Mouse (Mus musculus) urinary bladder, postnatal 14 days (tissue): ENCODE measurements around the gene Qrich1.

Source experiments
- DNase-seq: peaks from one replicate; pipeline ENCODE4 v3.0.0; 2021; ENCODE audit warnings: low spot score

The Qrich1 gene

GRCm38 (mm10) chr9:108492043-108492750, 24.4 kb upstream of the Qrich1 start:
- DNase-seq: peak; percentile 26

- no peak for DNase-seq
These were observed 23.4 kb upstream of the Qrich1 start for GRCm38 (mm10) chr9:108493246-108493645.

- DNase-seq: no peak
These were observed 22.3 kb upstream of the Qrich1 start for GRCm38 (mm10) chr9:108494146-108494825.

DNA sequence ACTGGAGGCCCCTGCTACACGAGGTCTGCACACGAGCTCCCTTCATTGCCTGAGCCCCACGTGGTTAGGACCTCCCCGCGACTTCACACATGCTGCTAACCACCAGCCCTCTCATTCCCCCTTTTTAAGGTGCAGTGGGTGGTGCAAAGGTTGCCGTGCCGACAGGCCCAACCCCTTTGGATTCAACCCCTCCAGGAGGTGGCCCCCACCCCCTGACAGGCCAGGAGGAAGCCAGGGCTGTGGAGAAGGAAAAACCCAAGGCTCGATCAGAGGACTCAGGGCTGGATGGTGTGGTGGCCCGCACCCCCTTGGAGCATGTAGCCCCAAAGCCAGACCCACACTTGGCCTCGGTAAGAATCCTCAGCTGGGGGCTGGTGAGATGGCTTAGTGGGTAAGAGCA, 21.7 kb upstream of the Qrich1 start:
- no peak for DNase-seq

DNA sequence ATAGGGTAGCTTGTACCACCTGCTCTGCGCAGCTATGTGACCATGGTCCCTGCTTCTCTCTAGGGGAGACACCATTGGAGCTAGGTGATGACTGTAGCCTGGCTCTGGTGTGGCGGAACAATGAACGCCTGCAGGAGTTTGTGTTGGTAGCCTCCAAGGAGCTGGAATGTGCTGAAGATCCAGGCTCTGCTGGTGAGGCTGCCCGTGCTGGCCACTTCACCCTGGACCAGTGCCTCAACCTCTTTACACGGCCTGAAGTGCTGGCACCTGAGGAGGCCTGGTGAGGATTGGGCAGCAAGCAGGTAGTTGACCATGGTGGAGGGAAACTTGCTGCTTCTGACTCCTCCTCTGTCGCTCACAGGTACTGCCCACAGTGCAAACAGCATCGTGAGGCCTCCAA, 17.4 kb upstream of the Qrich1 start:
- no peak for DNase-seq

- DNase-seq: no peak
These were observed 16.7 kb upstream of the Qrich1 start for GRCm38 (mm10) chr9:108499943-108500342.

DNA sequence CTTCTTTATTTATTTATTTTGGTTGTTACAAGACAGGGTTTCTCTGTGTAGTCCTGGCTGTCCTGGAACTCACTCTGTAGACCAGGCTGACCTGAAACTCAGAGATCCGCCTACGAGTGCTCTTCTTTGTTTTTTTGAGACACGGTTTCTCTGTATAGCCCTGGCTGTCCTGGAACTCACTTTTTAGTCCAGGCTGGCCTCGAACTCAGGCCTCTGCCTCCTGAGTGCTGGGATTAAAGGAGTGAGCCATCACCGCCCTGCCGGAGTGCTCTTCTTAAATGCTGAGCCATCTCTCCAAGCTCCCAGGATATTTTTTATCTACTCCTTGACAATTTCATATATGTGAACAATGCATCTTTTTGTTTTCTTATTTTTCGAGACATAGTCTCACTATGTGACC, 9.7 kb upstream of the Qrich1 start:
- no peak for DNase-seq

GRCm38 (mm10) chr9:108507619-108508434, 8.8 kb upstream of the Qrich1 start, which contains the start of gene Qars:
TSS of gene Qars (plus strand) at chr9:108507706.
- DNase-seq: peak; percentile 97

GRCm38 (mm10) chr9:108508776-108509175, 7.8 kb upstream of the Qrich1 start:
- no peak for DNase-seq

- DNase-seq: peak; percentile 85
These were observed 786 bp downstream of the Qrich1 start for GRCm38 (mm10) chr9:108517253-108517930.

DNA sequence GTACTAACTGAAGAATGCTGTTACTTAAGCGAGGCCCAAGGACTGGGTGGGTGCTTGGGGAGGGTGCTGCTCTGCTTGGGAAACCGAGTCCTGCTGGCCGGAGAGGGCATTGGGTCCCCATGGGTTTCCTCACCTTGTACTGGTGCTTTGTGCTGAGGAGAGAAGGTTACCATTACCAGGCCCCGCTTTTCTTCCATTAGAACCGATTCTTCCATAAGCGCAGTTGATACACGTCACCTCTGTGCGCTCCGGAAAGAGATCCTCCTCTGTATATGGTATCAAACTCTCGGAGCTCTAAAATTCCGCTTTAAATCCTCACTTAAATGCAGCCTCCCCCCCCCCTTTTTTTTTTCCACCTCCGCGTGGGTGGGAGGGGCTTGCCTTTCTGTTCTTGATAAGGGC, 1.3 kb downstream of the Qrich1 start:
- DNase-seq: peak; percentile 31

DNA sequence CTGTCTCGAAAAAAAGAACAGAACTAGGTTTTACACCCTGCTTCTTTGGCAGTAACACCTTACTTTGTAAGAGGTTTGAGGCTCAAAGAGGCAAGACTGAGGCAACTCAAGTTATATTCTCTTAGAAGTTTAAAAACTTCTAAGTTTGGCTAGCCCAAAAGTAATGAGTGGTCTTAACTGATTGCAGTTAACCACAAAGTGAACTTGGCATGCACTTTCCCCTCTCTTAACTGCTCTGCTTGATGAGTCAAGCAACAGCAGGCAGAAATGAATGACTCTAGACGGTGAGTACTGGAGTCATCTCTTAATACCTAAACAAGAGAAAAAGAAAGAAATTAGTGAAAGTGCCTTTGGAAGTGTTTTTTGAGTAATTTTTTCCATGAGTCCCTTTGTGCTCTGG, 5.0 kb downstream of the Qrich1 start:
- no peak for DNase-seq

GRCm38 (mm10) chr9:108523341-108523740, 6.7 kb downstream of the Qrich1 start:
- DNase-seq: no peak

DNA sequence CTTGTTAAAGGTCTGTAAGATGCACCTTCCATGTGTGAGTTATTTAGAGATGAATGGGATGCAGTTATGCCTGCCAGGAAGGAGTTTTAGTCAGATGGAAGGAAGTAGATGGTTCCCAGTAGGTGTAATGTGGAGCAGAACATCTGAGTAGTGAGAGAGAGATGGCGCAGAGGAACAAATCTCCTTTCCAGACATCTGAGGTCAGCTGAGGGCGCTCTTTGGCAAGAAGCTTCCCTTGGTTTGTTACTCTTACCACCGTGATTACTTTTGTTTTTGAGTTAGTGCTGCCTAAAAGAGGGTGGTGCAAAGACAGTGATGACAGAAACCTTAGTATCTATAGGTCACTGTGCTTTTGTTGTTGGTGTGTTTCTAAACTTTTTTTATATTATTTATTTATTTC, 8.8 kb downstream of the Qrich1 start:
- no peak for DNase-seq

DNA sequence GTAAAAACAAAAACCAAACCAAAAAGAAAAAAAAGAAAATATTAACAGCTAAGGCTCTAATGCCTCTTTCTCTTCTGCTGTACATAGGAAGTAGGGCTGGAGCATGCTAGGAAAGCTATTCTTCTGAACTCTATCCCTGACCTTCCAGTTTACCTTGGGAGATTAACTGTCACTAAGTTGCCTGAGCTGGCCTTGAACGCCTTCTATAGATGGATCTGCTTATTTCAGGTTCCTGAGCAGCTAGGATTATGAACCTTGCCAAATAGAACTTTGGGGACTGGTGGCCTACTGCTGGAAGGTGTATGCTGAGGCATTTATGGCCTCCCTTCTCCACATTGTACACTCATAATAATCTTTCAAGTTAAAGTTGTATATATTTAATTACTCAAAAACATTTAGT, 14.3 kb downstream of the Qrich1 start:
- no peak for DNase-seq

DNA sequence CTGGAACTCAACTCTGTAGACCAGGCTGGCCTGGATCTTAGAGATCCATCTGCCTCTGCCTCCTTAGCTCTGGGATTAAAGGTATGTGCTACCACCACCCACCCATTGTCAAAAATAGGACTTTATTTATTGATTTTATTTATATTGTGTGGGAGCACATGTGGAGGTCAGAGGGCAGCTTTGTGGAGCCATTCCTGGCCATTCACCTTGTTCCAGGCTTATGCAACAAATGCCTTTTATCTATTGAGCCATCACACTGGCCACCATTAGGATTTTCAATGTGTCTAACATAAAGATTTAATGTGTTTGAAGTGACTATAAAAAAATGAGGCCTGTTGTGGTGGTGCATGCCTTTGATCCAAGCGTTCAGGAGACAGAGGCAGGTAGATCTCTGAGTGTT, 14.9 kb downstream of the Qrich1 start:
- no peak for DNase-seq

DNA sequence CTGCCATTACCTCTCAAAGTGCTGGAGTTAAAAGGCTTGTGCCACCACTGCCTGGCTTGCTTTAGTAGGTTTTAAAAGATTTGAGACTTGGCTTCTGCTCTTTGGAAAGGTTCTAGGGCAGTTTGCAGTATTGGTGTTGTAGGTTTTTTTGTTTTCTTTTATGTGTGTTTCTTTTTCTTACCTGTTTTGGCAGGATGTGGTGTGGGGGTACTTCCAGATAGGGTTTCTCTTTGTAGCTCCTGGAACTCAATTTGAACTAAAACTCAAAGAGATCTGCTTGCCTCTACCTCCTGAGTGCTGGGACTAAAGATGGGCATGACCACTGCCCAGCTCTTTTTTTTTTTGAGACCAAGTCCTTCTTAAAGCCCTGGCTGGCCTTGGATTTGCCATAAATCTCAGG, 24.2 kb downstream of the Qrich1 start:
- DNase-seq: no peak

DNA sequence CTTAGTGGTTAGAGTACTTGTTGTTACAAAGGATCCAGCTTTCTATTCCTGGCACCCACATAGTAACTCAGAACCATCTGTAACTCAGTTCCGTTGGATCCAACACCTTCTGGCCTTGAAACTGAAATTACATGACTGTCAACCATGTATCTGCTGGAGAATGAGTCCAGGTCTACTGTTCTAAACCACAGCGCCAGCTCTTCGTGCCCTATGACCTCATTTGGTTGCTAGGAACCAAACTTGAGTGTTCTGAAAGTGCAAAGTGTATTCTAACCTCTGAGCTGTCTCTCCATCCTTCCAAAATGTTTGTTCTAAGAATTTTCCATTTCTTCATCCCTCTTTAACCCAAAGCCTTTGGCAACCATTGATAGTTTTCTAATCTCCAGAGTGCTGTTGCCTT, 29.4 kb downstream of the Qrich1 start:
- no peak for DNase-seq

DNA sequence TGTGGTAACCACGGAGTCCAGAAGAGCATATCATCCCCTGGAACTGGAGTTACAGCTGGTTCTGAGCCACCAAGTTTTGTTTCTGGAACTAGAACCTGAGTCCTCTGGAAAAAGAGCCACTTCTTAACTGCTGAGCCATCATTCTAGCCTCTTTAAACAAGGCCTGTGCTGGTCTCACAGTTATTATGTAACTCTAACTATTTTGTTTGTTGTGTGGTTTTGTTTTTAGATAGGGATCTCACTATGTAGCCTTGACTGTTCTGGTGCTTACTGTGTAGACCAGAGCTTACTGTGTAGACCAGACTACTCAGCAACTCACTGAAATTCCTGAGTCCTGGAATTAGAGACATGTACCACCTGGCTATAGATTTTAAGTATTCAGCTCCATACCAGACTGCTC, 30.3 kb downstream of the Qrich1 start:
- no peak for DNase-seq

DNA sequence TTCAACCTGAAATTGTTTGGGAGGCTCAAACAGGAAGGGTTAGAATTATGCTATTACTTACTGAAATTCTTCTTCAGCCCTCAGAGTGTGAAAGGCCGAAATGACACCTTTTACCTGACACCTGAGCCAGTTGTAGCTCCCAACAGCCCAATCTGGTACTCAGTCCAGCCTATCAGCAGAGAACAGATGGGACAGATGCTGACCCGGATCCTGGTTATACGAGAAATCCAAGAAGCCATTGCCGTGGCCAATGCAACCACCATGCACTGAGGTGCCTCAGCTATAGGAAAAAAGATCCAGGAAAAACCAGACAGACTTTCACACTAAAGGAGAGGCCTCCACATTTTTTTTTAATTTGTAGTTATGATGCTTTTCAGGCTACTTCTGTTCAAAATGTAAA, 42.6 kb downstream of the Qrich1 start:
- DNase-seq: no peak

DNA sequence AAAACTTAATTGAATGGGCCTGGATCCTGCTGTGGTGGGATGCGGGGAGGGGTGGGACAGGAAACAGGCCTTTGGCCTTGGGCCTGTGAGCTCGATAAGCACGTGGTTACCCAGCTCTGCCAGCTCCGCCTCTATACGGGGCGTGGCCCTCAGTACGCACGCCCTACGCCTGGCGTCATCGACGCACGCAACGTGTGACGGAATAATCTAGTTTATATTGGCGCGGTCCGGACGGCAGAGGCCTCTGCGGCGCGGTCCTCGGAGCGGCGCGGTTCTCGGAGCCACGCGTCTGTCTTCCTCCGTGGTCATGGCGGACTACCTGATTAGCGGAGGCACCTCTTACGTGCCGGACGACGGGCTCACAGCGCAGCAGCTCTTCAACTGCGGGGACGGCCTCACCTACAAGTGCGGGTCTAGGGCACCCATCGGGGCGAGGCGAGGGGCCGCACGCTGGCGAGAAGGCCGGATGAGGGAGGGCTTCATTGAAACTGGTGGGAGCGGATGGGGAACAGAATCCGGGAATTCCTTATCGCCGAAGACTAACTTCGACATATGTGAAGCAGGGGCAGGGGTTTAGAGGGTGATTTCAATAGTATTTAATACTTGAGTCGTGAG, 43.7 kb downstream of the Qrich1 start, which contains the start of gene Impdh2:
TSS of gene Impdh2 (plus strand) at position 60 of the 615 bp plus-strand sequence.
- peak; percentile 94 for DNase-seq

GRCm38 (mm10) chr9:108563671-108564070, 47.1 kb downstream of the Qrich1 start:
- no peak for DNase-seq
